Mouse (Mus musculus) liver, postnatal 0 days (tissue): Measurements from ENCODE around the gene Lipt1. TPM values are rescaled to one million over a fixed set of nuclear protein-coding genes. Genes with fewer than 3 reads are reported as not detected.
A peak's percentile ranks its signal among the peaks of the same experiment; 100 is the strongest.

ENCODE experiments used
- ATAC-seq: fragments of 200-750 bp; cut with Nextera tagmentation; 2 replicates; pipeline ENCODE4 v1.8.0; 2017; ENCODE audit warnings: mild to moderate bottlenecking, moderate library complexity
- DNase-seq: peaks from one replicate; pipeline ENCODE4 v3.0.0-alpha.2; 2016
- H3K27ac ChIP-seq: fragments of 300-500 bp; sonication (generic); 2 replicates; pipeline ENCODE4 v1.5.1; 2014; ENCODE audit warnings: antibody characterized with exemption, moderate library complexity, mild to moderate bottlenecking, low read depth
- H3K27me3 ChIP-seq: fragments of 300-500 bp; sonication (generic); 2 replicates; pipeline ENCODE4 v1.6.1; 2014; ENCODE audit warnings: low read length, control low read depth, mixed read lengths; ENCODE audit not compliant: insufficient read depth
- H3K36me3 ChIP-seq: fragments of 300-500 bp; sonication (generic); replicated peaks from 2 replicates; pipeline ENCODE4 v1.6.1; 2014; ENCODE audit warnings: mild to moderate bottlenecking, control low read depth, low read length, moderate library complexity, mixed read lengths; ENCODE audit not compliant: insufficient read depth
- H3K4me1 ChIP-seq: fragments of 300-500 bp; sonication (generic); 2 replicates; pipeline ENCODE4 v1.6.1; 2014; ENCODE audit warnings: antibody characterized with exemption, mild to moderate bottlenecking, control low read depth; ENCODE audit not compliant: insufficient read depth
- H3K4me2 ChIP-seq: fragments of 300-500 bp; sonication (generic); 2 replicates; pipeline ENCODE4 v1.6.1; 2014; ENCODE audit warnings: low read depth, mild to moderate bottlenecking, low read length, moderate library complexity, mixed read lengths
- H3K4me3 ChIP-seq: fragments of 300-500 bp; sonication (generic); 2 replicates; pipeline ENCODE4 v1.5.1; 2014; ENCODE audit warnings: low read depth, low read length
- H3K9ac ChIP-seq: fragments of 300-500 bp; sonication (generic); replicated peaks from 2 replicates; pipeline ENCODE4 v1.6.1; 2014; ENCODE audit warnings: mild to moderate bottlenecking, moderate library complexity
- H3K9me3 ChIP-seq: fragments of 300-500 bp; sonication (generic); 2 replicates; pipeline ENCODE4 v1.6.1; 2016; ENCODE audit warnings: mild to moderate bottlenecking, control low read depth, low read length, mixed read lengths
- CTCF ChIP-seq: sonication (generic); IDR thresholded peaks from 2 replicates; pipeline ENCODE4 v1.5.1; 2016; ENCODE audit warnings: antibody characterized with exemption, low read depth
- EP300 ChIP-seq: IDR thresholded peaks from 2 replicates; pipeline ENCODE4 v1.6.1; 2016; ENCODE audit warnings: antibody characterized with exemption, low read depth, mild to moderate bottlenecking
- WGBS: fragments of 180-500 bp; shearing (Covaris S2); extraction: QIAGEN DNeasy Blood & Tissue Kit; methylation state at CpG from one replicate; pipeline ENCODE4 v1.1.7; 2014; ENCODE audit not compliant: insufficient replicate concordance; 5-methylcytosine and 5-hydroxymethylcytosine counted together
- polyA plus RNA-seq: library from polyadenylated mRNA; unstranded; fragments of >200 nt; fragmentation: Nextera tagmentation; extraction: Ambion mirVana; gene quantifications from 2 replicates; pipeline ENCODE4 v1.2.1, GENCODE M21; 2015

Lipt1 gene
- polyA plus RNA-seq, 1 experiment from 2014 or later = 5.7 TPM

DNA sequence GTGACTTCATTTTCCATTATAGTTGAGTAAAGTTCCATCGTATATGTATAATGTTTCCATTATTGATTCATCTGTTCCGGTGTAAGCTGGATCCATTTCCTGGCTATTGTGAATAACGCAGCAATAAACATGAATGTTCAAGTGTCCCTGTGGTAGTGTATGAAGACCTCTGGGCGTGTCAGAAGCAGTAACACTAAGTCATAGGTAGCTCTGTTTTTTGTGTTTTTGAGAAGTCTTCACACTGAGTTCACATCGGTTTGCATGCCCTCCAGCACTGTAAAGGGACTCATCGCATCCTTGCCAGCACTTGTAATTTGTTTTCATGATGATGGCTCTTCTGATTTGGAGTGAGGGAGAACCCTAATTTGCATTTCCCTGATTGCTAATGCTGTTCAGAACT is 5.3 kb upstream of the Lipt1 start, which contains the start of gene Tsga10:
Gene Tsga10 (minus strand): TSS at position 144 of the 400 bp plus-strand sequence.
- Histone ChIP-seq H3K4me2 (peak within 1 kb of the TSS; percentile 91), H3K36me3 (no peaks in the 10 kb centered on the region), H3K4me3 (peak within 1 kb of the TSS; percentile 67), H3K4me1 (peaks cover 7% of the 10 kb centered on the region), H3K27me3 (no peaks in the 10 kb centered on the region), H3K9ac (peak within 1 kb of the TSS; percentile 75), H3K27ac (peak within 1 kb of the TSS; percentile 78), H3K9me3 (no peaks in the 10 kb centered on the region)
- TF ChIP-seq CTCF (no peak), EP300 (no peak)
- no peak for DNase-seq
- WGBS = 85% methylated on average over 6 of the region's 6 CpGs
- ATAC-seq = no peak

DNA sequence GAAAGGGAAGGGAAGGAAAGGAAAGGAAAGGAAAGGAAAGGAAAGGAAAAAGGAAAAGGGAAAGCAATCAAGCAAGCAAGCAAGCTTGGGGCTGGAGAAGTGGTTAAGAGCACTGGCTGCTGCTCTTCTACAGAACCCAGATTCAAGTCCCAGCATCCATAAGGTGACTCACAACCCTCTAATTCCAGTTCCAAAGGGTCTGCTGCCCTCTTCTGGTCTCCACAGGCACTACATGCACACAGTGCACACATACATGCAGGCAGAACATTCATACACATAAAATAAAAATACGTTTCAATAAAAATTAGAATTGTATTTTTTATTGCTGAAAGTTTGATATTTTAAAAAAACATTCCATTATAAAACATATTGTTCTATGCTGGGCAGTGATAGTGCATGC is 4.5 kb upstream of the Lipt1 start:
- H3K9me3 ChIP-seq = no peaks in the 10 kb centered on the region
- peaks cover 14% of the 10 kb centered on the region for H3K4me1 ChIP-seq
- 87% methylated on average over 1 of the region's 1 CpGs for WGBS
- H3K9ac ChIP-seq = no peak overlapping the region
- no peak overlapping the region for H3K27ac ChIP-seq
- H3K4me3 ChIP-seq = no peak overlapping the region
- DNase-seq (peak; percentile 78), ATAC-seq (no peak)
- no peaks in the 10 kb centered on the region for H3K27me3 ChIP-seq
- H3K36me3 ChIP-seq = no peaks in the 10 kb centered on the region
- no peak for TF ChIP-seq EP300
- peak; percentile 87 for TF ChIP-seq CTCF
- no peak overlapping the region for H3K4me2 ChIP-seq

DNA sequence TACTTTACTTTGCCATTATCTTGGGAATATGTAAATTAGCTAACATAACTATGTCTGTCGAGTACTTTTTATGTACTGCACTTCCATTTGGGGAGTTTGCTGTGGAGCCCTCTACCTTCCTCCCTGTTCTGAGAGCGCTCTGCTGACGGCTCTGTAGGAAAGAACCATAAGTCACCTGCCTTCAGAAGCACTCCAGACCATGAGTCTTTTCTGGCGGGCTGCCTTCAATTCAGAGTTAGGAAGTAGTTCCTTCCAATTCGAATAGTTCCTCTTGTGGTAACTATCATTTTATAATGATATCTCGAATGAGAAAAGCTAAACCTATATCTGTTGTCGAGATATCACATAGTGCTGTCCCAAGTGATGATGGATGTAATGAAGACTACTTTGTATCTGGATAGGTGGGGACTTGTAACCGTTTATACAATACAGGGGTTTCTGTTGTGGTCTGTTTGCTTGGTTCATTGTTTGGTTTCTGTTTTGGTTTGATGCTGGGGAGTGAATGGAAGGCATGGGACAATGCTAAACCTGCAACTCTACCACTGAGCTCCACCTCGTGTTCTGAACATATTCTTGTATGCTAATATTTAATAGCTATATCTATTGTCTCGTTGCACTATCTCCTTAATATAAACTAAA is 3.7 kb upstream of the Lipt1 start:
- TF ChIP-seq CTCF = no peak
- no peak for TF ChIP-seq EP300
- ATAC-seq (no peak), DNase-seq (no peak)
- Histone ChIP-seq H3K27ac (no peak overlapping the region), H3K4me1 (peaks cover 14% of the 10 kb centered on the region), H3K9ac (no peak overlapping the region), H3K27me3 (no peaks in the 10 kb centered on the region), H3K4me3 (no peak overlapping the region), H3K4me2 (no peak overlapping the region), H3K9me3 (no peaks in the 10 kb centered on the region), H3K36me3 (no peaks in the 10 kb centered on the region)
- WGBS = 60% methylated on average over 10 of the region's 10 CpGs

DNA sequence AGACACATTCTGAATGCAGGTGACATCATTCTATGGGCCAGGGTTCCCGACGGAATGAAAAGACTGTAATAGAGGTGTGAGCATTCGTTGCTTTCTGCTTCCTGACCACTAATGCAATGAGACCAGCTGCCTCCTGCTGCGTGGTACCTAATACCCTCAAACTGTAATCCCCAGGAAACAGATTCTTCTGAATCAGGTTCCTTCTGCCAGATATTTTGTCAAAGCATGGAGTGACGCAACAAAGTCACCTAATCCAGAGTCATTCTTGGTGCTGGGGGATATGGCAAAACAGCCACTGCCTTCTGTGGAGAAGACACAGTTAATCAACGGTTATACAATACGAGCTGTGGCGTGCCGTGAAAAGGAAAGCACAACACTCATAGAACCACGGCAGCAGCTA is 2.9 kb upstream of the Lipt1 start:
- TF ChIP-seq EP300 (no peak), CTCF (no peak)
- Histone ChIP-seq H3K4me1 (peaks cover 19% of the 10 kb centered on the region), H3K27ac (no peak overlapping the region), H3K36me3 (no peaks in the 10 kb centered on the region), H3K27me3 (no peaks in the 10 kb centered on the region), H3K9me3 (no peaks in the 10 kb centered on the region), H3K4me2 (peak overlapping the region; percentile 33), H3K9ac (no peak overlapping the region), H3K4me3 (no peak overlapping the region)
- no peak for ATAC-seq
- 36% methylated on average over 10 of the region's 10 CpGs for WGBS
- DNase-seq = no peak

DNA sequence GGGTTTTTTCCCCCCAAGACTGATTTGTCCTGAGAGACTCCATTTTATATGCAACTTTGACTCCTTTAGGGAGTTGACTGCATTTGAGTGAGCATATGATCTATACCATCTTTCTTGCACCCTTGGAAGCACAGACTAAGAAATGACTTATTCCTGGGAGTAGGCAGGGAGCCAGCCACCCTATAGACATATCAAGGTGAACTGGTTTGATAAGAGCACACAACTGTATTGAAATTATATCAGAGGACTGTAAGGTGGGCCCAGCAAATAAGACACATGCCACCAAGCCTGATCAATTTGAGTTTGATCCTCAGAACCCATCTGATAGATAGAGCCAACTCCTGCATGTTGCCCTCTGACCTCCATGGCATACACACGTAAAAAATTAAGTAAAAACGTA is 2.2 kb upstream of the Lipt1 start:
- Histone ChIP-seq H3K9me3 (no peaks in the 10 kb centered on the region), H3K27me3 (no peaks in the 10 kb centered on the region), H3K36me3 (no peaks in the 10 kb centered on the region), H3K9ac (no peak overlapping the region), H3K4me3 (no peak overlapping the region), H3K27ac (no peak overlapping the region), H3K4me2 (no peak overlapping the region), H3K4me1 (peaks cover 17% of the 10 kb centered on the region)
- 43% methylated on average over 2 of the region's 2 CpGs for WGBS
- no peak for ATAC-seq
- TF ChIP-seq EP300 = no peak
- TF ChIP-seq CTCF = no peak
- DNase-seq = no peak

DNA sequence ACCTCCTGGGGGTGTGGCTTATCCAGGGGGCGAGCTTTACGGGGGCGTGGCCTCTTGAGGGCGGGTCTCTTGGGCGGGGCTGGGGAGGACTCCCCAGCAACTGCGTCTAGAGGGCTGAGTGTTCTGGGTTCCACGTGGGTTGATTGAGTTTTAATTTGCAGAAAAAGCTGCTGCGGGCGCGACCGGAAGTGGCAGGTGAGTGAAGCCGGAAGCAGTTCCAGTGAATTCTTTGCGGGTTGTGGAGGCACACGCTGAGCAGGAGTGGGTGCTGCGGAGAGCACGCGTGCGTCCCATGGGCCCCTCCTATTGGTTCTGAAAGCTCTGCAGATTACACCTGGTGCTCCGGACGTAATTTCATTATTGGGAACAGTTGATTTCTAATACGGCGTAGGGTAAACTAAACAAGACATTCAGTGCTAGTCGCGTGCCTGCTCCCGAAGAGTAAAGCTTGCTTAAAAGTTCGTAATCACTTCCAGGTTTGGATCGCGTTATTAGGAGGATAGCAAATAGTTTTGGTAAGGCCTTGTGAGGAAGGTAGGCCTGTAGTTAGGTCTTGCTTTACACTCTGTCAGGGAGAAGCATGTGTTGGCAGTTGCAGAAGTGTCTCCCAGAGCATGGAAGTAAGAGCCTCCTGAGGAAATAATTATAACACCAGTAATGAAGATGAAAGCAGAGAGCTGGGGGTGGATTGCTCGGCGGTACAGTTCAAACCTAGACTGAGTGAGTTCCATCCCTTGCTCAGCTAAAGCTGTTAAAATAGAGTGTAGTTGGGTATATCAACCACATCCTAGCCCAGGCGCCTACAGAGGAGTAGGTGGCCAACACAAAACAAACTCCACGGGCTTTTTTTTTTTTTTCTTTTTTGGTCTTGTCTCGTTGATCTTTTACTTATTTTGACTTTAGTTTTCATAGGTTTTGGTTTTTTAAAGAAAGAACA is 861 bp downstream of the Lipt1 start:
- Histone ChIP-seq H3K4me1 (peaks cover 12% of the 10 kb centered on the region), H3K4me2 (peak overlapping the region; percentile 79), H3K4me3 (peak overlapping the region; percentile 63), H3K36me3 (peaks cover 14% of the 10 kb centered on the region), H3K9ac (peak overlapping the region; percentile 60), H3K9me3 (0 out of 2 replicates have a peak, but pooled peaks cover 5% of the 10 kb centered on the region), H3K27me3 (no peaks in the 10 kb centered on the region), H3K27ac (peak overlapping the region; percentile 63)
- TF ChIP-seq CTCF = no peak
- no peak for TF ChIP-seq EP300
- peak; percentile 92 for ATAC-seq
- peak; percentile 88 for DNase-seq
- WGBS = 3% methylated on average over 33 of the region's 33 CpGs
